Mouse (Mus musculus): ENCODE results near the gene Stx5a.
"Not testable (repeated sequence)": the region's sequence is repeated elsewhere in the genome, so short reads cannot be mapped to it uniquely, and the experiment has no call there.

DNA sequence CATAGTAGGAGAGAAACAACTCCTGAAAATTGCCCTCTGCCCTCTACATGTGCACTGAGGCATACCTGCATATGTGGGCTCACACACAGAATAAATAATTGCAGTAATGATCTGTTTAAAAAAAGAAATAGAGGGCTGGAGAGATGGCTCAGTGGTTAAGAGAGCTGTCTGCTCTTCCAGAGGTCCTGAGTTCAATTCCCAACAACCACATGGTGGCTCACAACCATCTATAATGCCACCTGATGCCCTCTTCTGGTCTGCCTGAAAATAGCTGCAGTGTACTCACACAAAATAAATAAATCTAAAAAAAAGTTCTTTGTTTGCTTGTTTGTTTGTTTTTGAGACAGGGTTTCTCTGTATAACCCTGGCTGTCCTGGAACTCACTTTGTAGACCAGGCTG lies 22.2 kb upstream of the Stx5a start:
- not testable (repeated sequence) for TF ChIP-seq CTCF (IDR thresholded peaks at IDR 0.05; ENCODE audit: control insufficient read depth, insufficient read depth, low read length); POLR2A (IDR thresholded peaks at IDR 0.05; ENCODE audit: borderline replicate concordance, control insufficient read depth, low read depth, low read length)

Measured in bone marrow, adult 2 months (tissue).